Mouse (Mus musculus): ENCODE results near the gene Ly6g6e.

DNA sequence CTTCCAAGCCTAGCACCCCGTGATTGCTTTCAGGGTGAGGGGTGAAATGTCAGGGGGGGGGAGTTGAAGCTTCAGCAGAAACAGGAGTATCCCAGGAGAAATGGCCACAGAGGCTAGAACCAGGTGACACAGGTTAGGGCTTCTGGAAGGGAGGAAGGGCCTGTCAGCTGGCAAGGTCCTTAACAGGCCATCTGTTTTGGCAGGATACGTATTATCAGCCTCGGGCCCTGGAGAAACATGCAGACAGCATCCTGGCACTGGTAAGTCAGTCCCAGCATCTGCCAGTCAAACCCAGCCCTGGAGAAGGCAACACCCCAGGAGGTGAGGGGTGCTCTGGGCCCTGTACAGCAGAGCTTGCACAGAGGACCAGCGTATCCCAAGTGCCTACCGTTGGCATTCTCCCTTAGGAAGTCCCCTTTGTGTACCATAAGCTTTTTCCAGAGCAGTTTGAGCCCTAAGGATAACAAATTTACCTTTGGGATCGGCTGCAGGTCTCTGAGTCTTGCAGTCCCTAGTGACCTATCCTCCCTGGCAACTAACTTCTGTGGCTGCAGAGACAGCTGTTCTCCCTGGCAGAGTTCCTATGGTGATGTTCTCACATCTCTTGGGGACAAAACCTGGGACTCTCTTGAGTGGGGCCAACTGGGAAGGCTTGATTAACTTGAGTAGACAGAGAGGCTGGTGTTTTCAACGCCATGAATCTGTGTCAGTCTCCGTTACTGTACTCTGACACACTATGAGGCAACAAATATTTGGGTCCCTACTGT is 13.6 kb downstream of the Ly6g6e start:
- TF ChIP-seq CTCF (conservative IDR thresholded peaks at IDR 0.05; ENCODE audit: low read length) (no peak), NANOG (IDR thresholded peaks at IDR 0.05; ENCODE audit: borderline replicate concordance, low read length) (no peak)
